Mouse (Mus musculus): ENCODE measurements around the gene Gm10096.
"Not testable (repeated sequence)": the region's sequence is repeated elsewhere in the genome, so short reads cannot be mapped to it uniquely, and the experiment has no call there.

Gm10096 gene

GRCm38 (mm10) chrX:28954602-28955001 lies at the start of gene Gm10096:
Gene Gm10096 (minus strand): TSS chrX:28954702.
- not testable (repeated sequence) for DNase-seq (ENCODE audit: low spot score in 2 of 2)

Measured in heart, adult 9 months (tissue).